Mouse (Mus musculus) stomach, postnatal 0 days (tissue): Measurements from ENCODE around the gene Lrrfip2. TPM values are rescaled to one million over a fixed set of nuclear protein-coding genes. Genes with fewer than 3 reads are reported as not detected.

Experiments used
- ATAC-seq: fragments of 200-750 bp; cut with Nextera tagmentation; 2 replicates; pipeline ENCODE4 v1.8.0; 2017; ENCODE audit not compliant: low FRiP score, low TSS enrichment
- DNase-seq: peaks from one replicate; pipeline ENCODE4 v3.0.0-alpha.2; 2016; ENCODE audit warnings: low spot score
- H3K27ac ChIP-seq: fragments of 300-500 bp; sonication (generic); replicated peaks from 2 replicates; pipeline ENCODE4 v1.5.1; 2014; ENCODE audit warnings: mild to moderate bottlenecking, control low read depth
- H3K27me3 ChIP-seq: fragments of 300-500 bp; sonication (generic); 2 replicates; pipeline ENCODE4 v1.6.1; 2014; ENCODE audit warnings: low read length; ENCODE audit not compliant: control insufficient read depth, insufficient read depth
- H3K36me3 ChIP-seq: fragments of 300-500 bp; sonication (generic); 2 replicates; pipeline ENCODE4 v1.6.1; 2014; ENCODE audit warnings: low read length, mixed read lengths; ENCODE audit not compliant: control insufficient read depth, insufficient read depth
- H3K4me1 ChIP-seq: fragments of 300-500 bp; sonication (generic); replicated peaks from 2 replicates; pipeline ENCODE4 v1.6.1; 2014; ENCODE audit warnings: antibody characterized with exemption; ENCODE audit not compliant: control insufficient read depth, insufficient read depth
- H3K4me2 ChIP-seq: fragments of 300-500 bp; sonication (generic); replicated peaks from 2 replicates; pipeline ENCODE4 v1.6.1; 2014; ENCODE audit warnings: low read depth, mild to moderate bottlenecking, control low read depth, moderate library complexity
- H3K4me3 ChIP-seq: fragments of 300-500 bp; sonication (generic); 2 replicates; pipeline ENCODE4 v1.5.1; 2014; ENCODE audit warnings: low read depth, low read length, control low read depth
- H3K9ac ChIP-seq: fragments of 300-500 bp; sonication (generic); 2 replicates; pipeline ENCODE4 v1.6.1; 2014; ENCODE audit warnings: mild to moderate bottlenecking, low read length, control low read depth, mixed read lengths
- H3K9me3 ChIP-seq: fragments of 300-500 bp; sonication (generic); 2 replicates; pipeline ENCODE4 v1.6.1; 2016; ENCODE audit warnings: low read length; ENCODE audit not compliant: control insufficient read depth
- CTCF ChIP-seq: IDR thresholded peaks from 2 replicates; pipeline ENCODE4 v1.5.1; 2016; ENCODE audit warnings: antibody characterized with exemption, low read depth, mild to moderate bottlenecking, moderate library complexity
- EP300 ChIP-seq: optimal IDR thresholded peaks from 2 replicates; pipeline ENCODE3; 2016; ENCODE audit warnings: antibody characterized with exemption
- WGBS: fragments of 180-500 bp; shearing (Covaris S2); extraction: QIAGEN DNeasy Blood & Tissue Kit; methylation state at CpG from one replicate; pipeline ENCODE4 v1.1.7; 2014; 5-methylcytosine and 5-hydroxymethylcytosine counted together
- polyA plus RNA-seq: library from polyadenylated mRNA; unstranded; fragments of >200 nt; fragmentation: Nextera tagmentation; extraction: Ambion mirVana; gene quantifications from 2 replicates; pipeline ENCODE4 v1.2.1, GENCODE M21; 2015

Gene Lrrfip2
- polyA plus RNA-seq, 1 experiment from 2014 or later, result 34.1 TPM

DNA sequence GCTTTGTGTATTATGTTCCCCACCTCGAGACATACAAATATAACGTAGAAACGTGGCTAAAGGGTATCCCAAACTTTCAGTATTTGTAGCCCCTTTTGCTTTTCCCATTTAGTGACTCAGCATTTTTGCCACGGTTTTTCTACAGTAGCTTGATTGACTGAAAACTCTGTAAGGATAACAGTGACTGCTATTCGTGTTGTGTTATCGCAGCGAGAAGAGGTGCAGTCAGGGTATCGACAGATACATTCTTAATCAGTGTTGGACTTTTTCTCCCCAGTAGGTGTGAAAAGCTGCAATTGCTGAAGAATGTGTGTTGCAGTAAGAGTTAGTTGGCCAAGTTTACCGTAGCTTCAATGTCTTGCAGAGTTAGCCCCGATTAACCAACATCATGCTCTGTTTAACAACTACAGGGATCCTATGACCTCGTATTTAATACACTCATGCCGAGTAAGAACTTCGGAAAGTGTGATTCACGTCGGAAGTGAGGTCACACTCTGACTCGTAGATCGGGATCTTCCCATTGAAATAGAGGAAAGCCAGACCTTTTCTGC, 1.6 kb downstream of the Lrrfip2 start:
- Histone ChIP-seq H3K4me1 (no peaks in the 10 kb centered on the region), H3K4me2 (peak overlapping the region; percentile 80), H3K9me3 (no peaks in the 10 kb centered on the region), H3K4me3 (peak overlapping the region; percentile 97), H3K27me3 (no peaks in the 10 kb centered on the region), H3K9ac (peak overlapping the region; percentile 90), H3K36me3 (no peaks in the 10 kb centered on the region), H3K27ac (peak overlapping the region; percentile 90)
- DNase-seq (peak; percentile 47), ATAC-seq (peak; percentile 46; the same call in 1 of the 2 replicates)
- TF ChIP-seq EP300, result no peak
- no peak for TF ChIP-seq CTCF
- WGBS, result 3% methylated on average over 17 of the region's 17 CpGs

DNA sequence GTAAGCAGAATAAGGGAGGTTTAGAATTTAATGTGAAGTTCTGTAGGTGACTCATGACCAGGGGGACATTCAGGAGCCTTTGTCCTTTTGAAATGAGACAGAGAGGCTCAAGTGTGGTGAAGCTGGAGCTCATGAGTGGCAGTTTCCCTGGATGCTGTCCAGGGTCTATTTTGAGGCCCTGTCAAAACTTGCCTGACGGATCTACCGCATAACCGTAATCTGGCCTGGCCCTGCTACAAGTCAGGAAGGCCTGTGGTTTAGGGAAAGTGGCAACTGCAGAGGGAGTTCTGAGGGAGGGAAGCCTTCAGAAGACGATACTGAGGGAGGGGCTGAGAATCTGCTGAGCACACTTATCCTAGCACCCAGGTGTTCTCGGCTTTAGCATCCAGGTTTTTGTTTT, 5.1 kb downstream of the Lrrfip2 start:
- H3K36me3 ChIP-seq, result no peaks in the 10 kb centered on the region
- H3K27me3 ChIP-seq, result no peaks in the 10 kb centered on the region
- DNase-seq, result no peak
- no peak overlapping the region for H3K4me3 ChIP-seq
- no peak overlapping the region for H3K4me2 ChIP-seq
- H3K4me1 ChIP-seq, result no peaks in the 10 kb centered on the region
- 40% methylated on average over 5 of the region's 5 CpGs for WGBS
- TF ChIP-seq EP300 (no peak), CTCF (no peak)
- H3K9ac ChIP-seq, result peak overlapping the region; percentile 8; the same call in 1 of the 2 replicates
- ATAC-seq, result no peak
- no peaks in the 10 kb centered on the region for H3K9me3 ChIP-seq
- H3K27ac ChIP-seq, result peak overlapping the region; percentile 45; the same call in 1 of the 2 replicates

DNA sequence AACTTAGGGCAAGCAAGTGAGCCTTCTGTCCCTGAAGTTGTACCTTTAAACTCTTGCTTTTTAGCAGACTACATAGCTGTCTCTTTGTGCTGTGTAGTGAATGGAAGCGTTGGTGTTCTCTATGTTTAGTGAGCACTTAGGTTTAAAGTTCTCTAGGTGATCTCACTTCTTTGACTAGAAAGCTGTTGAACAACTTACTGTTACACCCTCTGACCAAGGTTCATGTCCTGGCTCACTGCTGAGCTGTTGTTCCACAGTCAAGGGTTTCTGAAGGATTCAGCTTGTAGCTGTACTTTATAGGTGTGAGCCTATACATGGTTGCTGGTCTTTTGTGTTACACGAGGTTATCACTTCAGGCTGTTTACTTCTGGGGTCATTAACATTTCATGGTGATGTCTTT, 5.9 kb downstream of the Lrrfip2 start:
- ATAC-seq (peak; percentile 82), DNase-seq (no peak)
- Histone ChIP-seq H3K27ac (no peak overlapping the region), H3K4me1 (no peaks in the 10 kb centered on the region), H3K9ac (no peak overlapping the region), H3K27me3 (no peaks in the 10 kb centered on the region), H3K36me3 (no peaks in the 10 kb centered on the region), H3K9me3 (no peaks in the 10 kb centered on the region), H3K4me2 (no peak overlapping the region), H3K4me3 (no peak overlapping the region)
- TF ChIP-seq EP300 (no peak), CTCF (no peak)
- 38% methylated on average over 2 of the region's 2 CpGs for WGBS

DNA sequence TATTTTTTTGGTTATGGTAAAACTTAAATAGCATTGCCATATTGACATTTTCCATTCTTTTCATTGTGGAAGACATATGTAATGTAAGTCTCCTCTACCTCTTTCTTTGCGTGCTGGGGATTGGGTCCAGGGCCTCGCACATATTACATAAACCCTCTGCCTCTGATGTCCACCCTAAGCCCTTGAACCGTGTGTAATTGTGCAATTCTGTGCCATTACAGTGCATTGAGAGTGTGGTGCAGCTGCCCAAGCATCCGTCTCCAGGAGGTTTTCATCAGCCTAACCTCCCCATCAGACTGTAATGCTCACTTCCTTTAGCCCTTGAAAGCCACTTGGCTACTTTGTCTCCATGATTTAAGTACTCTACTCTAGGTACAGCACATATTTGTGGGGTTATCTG, 7.0 kb downstream of the Lrrfip2 start:
- Histone ChIP-seq H3K27me3 (no peaks in the 10 kb centered on the region), H3K9me3 (no peaks in the 10 kb centered on the region), H3K27ac (no peak overlapping the region), H3K36me3 (no peaks in the 10 kb centered on the region), H3K4me1 (no peaks in the 10 kb centered on the region), H3K4me2 (no peak overlapping the region), H3K4me3 (no peak overlapping the region), H3K9ac (no peak overlapping the region)
- TF ChIP-seq CTCF (no peak), EP300 (no peak)
- 82% methylated on average over 4 of the region's 4 CpGs for WGBS
- ATAC-seq (no peak), DNase-seq (no peak)

DNA sequence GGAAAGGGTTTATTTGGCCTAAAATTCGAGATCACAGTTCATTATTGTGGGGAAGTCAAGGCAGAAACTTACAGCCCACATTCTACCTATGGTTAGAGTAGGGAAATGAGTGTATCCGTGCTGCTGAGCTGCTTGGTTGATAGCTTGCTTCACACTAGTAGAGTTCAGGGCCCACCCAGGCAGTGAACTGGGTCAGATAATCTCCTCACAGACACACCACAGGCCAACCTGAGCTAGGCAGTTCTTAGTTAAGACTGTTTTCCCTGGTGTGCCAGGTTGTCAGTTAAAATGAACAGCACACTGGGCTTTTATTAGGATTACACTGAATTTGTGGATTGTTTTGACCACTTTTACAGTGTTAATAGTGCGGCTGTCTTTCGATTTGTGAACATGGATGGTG, 9.3 kb downstream of the Lrrfip2 start:
- Histone ChIP-seq H3K27me3 (no peaks in the 10 kb centered on the region), H3K4me1 (no peaks in the 10 kb centered on the region), H3K9ac (no peak overlapping the region), H3K4me2 (no peak overlapping the region), H3K27ac (no peak overlapping the region), H3K4me3 (no peak overlapping the region), H3K9me3 (no peaks in the 10 kb centered on the region), H3K36me3 (no peaks in the 10 kb centered on the region)
- no peak for DNase-seq
- ATAC-seq, result no peak
- 77% methylated on average over 4 of the region's 4 CpGs for WGBS
- TF ChIP-seq CTCF (no peak), EP300 (no peak)

DNA sequence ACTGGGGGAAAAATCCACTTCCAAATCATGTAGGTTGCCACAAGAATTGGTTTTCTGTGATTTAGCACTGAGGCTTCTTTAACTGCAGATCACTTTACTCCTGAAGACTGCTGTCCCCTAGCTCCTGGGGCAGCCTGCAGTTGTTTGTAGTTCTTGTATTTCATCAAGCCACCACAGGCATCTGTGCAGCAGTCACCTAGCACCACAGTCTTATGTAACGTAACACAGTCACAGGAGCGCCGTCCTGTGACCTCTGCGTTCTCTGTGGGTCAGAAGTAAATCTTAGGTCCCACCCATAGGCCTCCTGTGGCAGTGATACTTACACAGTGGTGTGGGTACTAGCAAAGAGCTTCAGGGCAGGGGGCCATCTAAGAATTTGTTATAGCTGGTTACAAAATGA, 10.4 kb downstream of the Lrrfip2 start:
- Histone ChIP-seq H3K27ac (no peak overlapping the region), H3K9me3 (no peaks in the 10 kb centered on the region), H3K9ac (no peak overlapping the region), H3K4me2 (no peak overlapping the region), H3K27me3 (no peaks in the 10 kb centered on the region), H3K4me1 (no peaks in the 10 kb centered on the region), H3K36me3 (no peaks in the 10 kb centered on the region), H3K4me3 (no peak overlapping the region)
- ATAC-seq, result peak; percentile 58; the same call in 1 of the 2 replicates
- TF ChIP-seq CTCF (no peak), EP300 (no peak)
- DNase-seq, result no peak
- WGBS, result 64% methylated on average over 4 of the region's 4 CpGs
